Mouse (Mus musculus) stomach, adult 2 months (tissue): ENCODE data around the gene Odf2. TPM values are rescaled to one million over a fixed set of nuclear protein-coding genes. Genes with fewer than 3 reads are reported as not detected.

ENCODE experiments used
- polyA plus RNA-seq: library from polyadenylated mRNA; depleted of rRNA; stranded (reverse); fragments of >200 nt; gene quantifications from 2 replicates; pipeline ENCODE4 v1.2.3, GENCODE M21; 2012; rRNA removed

Odf2 gene
- 9.2 and 11.3 TPM in 2 replicates for polyA plus RNA-seq

GRCm38 (mm10) chr2:29889066-29889944, at the start of gene Odf2:
Odf2 (plus strand) TSS chr2:29889221.

GRCm38 (mm10) chr2:29868949-29869645, 19.9 kb upstream of the Odf2 start, which contains the start of gene Cercam:
Cercam (plus strand) TSS chr2:29869164.

GRCm38 (mm10) chr2:29934906-29935599, 46.0 kb downstream of the Odf2 start, which contains the start of gene Gle1:
Gle1 (plus strand) TSS chr2:29935426.

GRCm38 (mm10) chr2:29965250-29965843, 76.3 kb downstream of the Odf2 start, which contains the start of gene Sptan1:
Sptan1 (plus strand) TSS chr2:29965560.

Other genes with a start within 250 kb of the Odf2 start
- gene Gm13420, start 137.5 kb upstream of the Odf2 start, polyA plus RNA-seq = 14.7 and 30.9 TPM in 2 replicates
- gene Gm13547, start 129.9 kb upstream of the Odf2 start, polyA plus RNA-seq = not detected in 2 replicates
- 45.6 and 57.5 TPM in 2 replicates for gene Coq4, start 101.7 kb upstream of the Odf2 start, polyA plus RNA-seq
- gene Trub2, start 100.7 kb upstream of the Odf2 start, polyA plus RNA-seq = 6.2 and 7.7 TPM in 2 replicates
- 31.2 and 41.3 TPM in 2 replicates for gene Slc27a4, start 86.6 kb upstream of the Odf2 start, polyA plus RNA-seq
- gene Urm1, start 69.1 kb upstream of the Odf2 start, polyA plus RNA-seq = 18.9 and 26.9 TPM in 2 replicates
- gene Cercam, start 20.1 kb upstream of the Odf2 start, polyA plus RNA-seq = 10.4 and 13.8 TPM in 2 replicates
- gene Gle1, start 46.2 kb downstream of the Odf2 start, polyA plus RNA-seq = 3.2 and 3.5 TPM in 2 replicates
- gene Sptan1, start 76.3 kb downstream of the Odf2 start, polyA plus RNA-seq = 33.5 and 47.5 TPM in 2 replicates
- 12.0 and 12.4 TPM in 2 replicates for gene Wdr34, start 159.7 kb downstream of the Odf2 start, polyA plus RNA-seq
- gene Set, start 168.2 kb downstream of the Odf2 start, polyA plus RNA-seq = 23.9 and 29.4 TPM in 2 replicates
- gene Pkn3, start 188.5 kb downstream of the Odf2 start, polyA plus RNA-seq = 6.8 and 7.1 TPM in 2 replicates
- gene Zdhhc12, start 204.4 kb downstream of the Odf2 start, polyA plus RNA-seq = 43.2 and 67.1 TPM in 2 replicates
- gene Zer1, start 235.4 kb downstream of the Odf2 start, polyA plus RNA-seq = 21.2 and 23.3 TPM in 2 replicates
- gene Tbc1d13, start 244.5 kb downstream of the Odf2 start, polyA plus RNA-seq = 26.8 and 32.1 TPM in 2 replicates